Mouse (Mus musculus) embryonic facial prominence, embryonic 12.5 days (tissue): ENCODE results near the gene Grk3. TPM values are rescaled to one million over a fixed set of nuclear protein-coding genes. Genes with fewer than 3 reads are reported as not detected.

ENCODE experiments used
- polyA plus RNA-seq: library from polyadenylated mRNA; unstranded; fragments of >200 nt; fragmentation: Nextera tagmentation; extraction: Ambion mirVana; gene quantifications from 2 replicates; pipeline ENCODE4 v1.2.1, GENCODE M21; 2016

Gene Grk3
- polyA plus RNA-seq, 1 experiment from 2014 or later: 13.5 TPM

Other genes starting within 250 kb of the Grk3 start
- 0.75 and 1.1 TPM in 2 replicates for gene Myo18b, start 119.4 kb downstream of the Grk3 start, polyA plus RNA-seq
- not detected in 2 replicates for gene Crybb2, start 54.3 kb upstream of the Grk3 start, polyA plus RNA-seq
- gene Crybb3, start 65.8 kb upstream of the Grk3 start, polyA plus RNA-seq: 34.0 and 84.1 TPM in 2 replicates
- 5.3 and 5.8 TPM in 2 replicates for gene 2900026A02Rik, start 205.4 kb upstream of the Grk3 start, polyA plus RNA-seq
- gene Tmem211, start 211.1 kb upstream of the Grk3 start, polyA plus RNA-seq: 0.24 and 0.42 TPM in 2 replicates